Mouse (Mus musculus): ENCODE results near the gene Nps. TPM values are rescaled to one million over a fixed set of nuclear protein-coding genes. Genes with fewer than 3 reads are reported as not detected.

Gene Nps
- polyA plus RNA-seq, 1 experiment, result 0.21 TPM

DNA sequence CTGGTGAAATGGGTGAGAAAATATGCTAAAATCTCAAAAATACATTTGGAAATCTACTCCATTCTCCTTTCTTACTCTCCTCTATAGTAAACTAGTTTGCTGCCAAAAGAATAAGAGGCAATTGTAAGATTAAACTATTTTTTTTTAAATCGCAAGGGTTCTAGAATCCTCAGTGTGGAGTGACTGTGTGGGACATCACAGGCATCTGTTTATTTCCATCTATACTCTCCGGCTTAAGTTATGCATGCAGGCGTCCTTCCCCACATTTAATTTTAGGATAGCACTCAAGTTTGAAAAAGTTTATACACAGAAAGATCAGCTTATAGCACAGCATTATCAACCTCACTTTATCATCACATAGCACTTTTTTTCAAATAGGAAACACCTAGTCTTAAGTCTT, 24.7 kb downstream of the Nps start:
- no peak for TF ChIP-seq POLR2A (IDR thresholded peaks at IDR 0.05; ENCODE audit: borderline replicate concordance, insufficient read depth, low read length)
- no peak for TF ChIP-seq CTCF (IDR thresholded peaks at IDR 0.05; ENCODE audit: borderline replicate concordance, insufficient read depth, low read depth, low read length)
- WGBS, result 94% methylated on average over 3 of the region's 3 CpGs
- no peaks in the 10 kb centered on the region for H3K27me3 ChIP-seq (ENCODE audit: control insufficient read depth, insufficient read depth, low read length)
- no peaks in the 10 kb centered on the region for H3K4me1 ChIP-seq (ENCODE audit: control insufficient read depth, insufficient read depth, low read length)
- H3K27ac ChIP-seq (ENCODE audit: insufficient read depth, low read length), result no peak overlapping the region
- H3K4me3 ChIP-seq (replicated peaks; ENCODE audit: insufficient read depth, low read depth, low read length), result no peak overlapping the region
- DNase-seq, result no peak

GRCm38 (mm10) chr7:135289976-135290375, 31.5 kb downstream of the Nps start:
- TF ChIP-seq CTCF (IDR thresholded peaks at IDR 0.05; ENCODE audit: borderline replicate concordance, insufficient read depth, low read depth, low read length) (no peak), POLR2A (IDR thresholded peaks at IDR 0.05; ENCODE audit: borderline replicate concordance, insufficient read depth, low read length) (no peak)
- H3K27me3 ChIP-seq (ENCODE audit: control insufficient read depth, insufficient read depth, low read length), result no peaks in the 10 kb centered on the region; the same call in 1 of the 2 replicates
- 93% methylated on average over 3 of the region's 3 CpGs for WGBS

GRCm38 (mm10) chr7:135291646-135292236, 33.2 kb downstream of the Nps start:
- TF ChIP-seq CTCF (IDR thresholded peaks at IDR 0.05; ENCODE audit: borderline replicate concordance, insufficient read depth, low read depth, low read length) (no peak), POLR2A (IDR thresholded peaks at IDR 0.05; ENCODE audit: borderline replicate concordance, insufficient read depth, low read length) (no peak)
- 71% methylated on average over 15 of the region's 15 CpGs for WGBS
- Histone ChIP-seq H3K4me1 (ENCODE audit: control insufficient read depth, insufficient read depth, low read length) (no peaks in the 10 kb centered on the region), H3K4me3 (replicated peaks; ENCODE audit: insufficient read depth, low read depth, low read length) (no peak overlapping the region), H3K27ac (ENCODE audit: insufficient read depth, low read length) (no peak overlapping the region), H3K27me3 (ENCODE audit: control insufficient read depth, insufficient read depth, low read length) (no peaks in the 10 kb centered on the region; the same call in 1 of the 2 replicates)
- peak in 1 of 2 experiments; percentile 2 for DNase-seq

More at GRCm38 (mm10) chr7:135289976-135290375, 31.5 kb downstream of the Nps start:
- Histone ChIP-seq H3K4me1 (ENCODE audit: control insufficient read depth, insufficient read depth, low read length) (no peaks in the 10 kb centered on the region), H3K4me3 (replicated peaks; ENCODE audit: insufficient read depth, low read depth, low read length) (no peak overlapping the region), H3K27ac (ENCODE audit: insufficient read depth, low read length) (no peak overlapping the region)
- no peak for DNase-seq

GRCm38 (mm10) chr7:135294498-135294897, 36.0 kb downstream of the Nps start:
- no peak overlapping the region for H3K27ac ChIP-seq (ENCODE audit: insufficient read depth, low read length)
- 91% methylated on average over 3 of the region's 3 CpGs for WGBS
- DNase-seq, result no peak
- H3K27me3 ChIP-seq (ENCODE audit: control insufficient read depth, insufficient read depth, low read length), result no peaks in the 10 kb centered on the region; the same call in 1 of the 2 replicates
- TF ChIP-seq POLR2A (IDR thresholded peaks at IDR 0.05; ENCODE audit: borderline replicate concordance, insufficient read depth, low read length), result no peak
- TF ChIP-seq CTCF (IDR thresholded peaks at IDR 0.05; ENCODE audit: borderline replicate concordance, insufficient read depth, low read depth, low read length), result no peak
- H3K4me1 ChIP-seq (ENCODE audit: control insufficient read depth, insufficient read depth, low read length), result no peaks in the 10 kb centered on the region
- no peak overlapping the region for H3K4me3 ChIP-seq (replicated peaks; ENCODE audit: insufficient read depth, low read depth, low read length)

DNA sequence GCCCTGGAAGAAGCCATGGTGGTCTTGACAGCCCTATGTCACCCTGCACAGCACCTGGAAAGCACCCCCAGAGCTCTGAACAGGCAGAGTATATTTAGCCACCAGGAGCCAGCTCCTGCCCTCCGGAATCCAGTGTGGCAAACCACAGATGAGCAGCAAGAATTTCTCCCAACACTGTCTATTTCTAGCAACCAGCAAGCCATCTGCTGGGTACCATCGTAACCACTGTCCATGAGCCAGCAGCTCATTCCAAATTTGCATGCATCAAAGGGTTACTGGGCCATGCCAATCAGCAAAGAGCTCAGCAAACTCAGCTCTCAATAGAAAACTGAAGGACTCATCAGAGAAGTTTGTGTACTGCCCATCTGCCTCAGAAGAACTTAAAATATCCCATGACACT, 46.0 kb downstream of the Nps start:
- WGBS, result 20% methylated on average over 2 of the region's 2 CpGs
- TF ChIP-seq POLR2A (IDR thresholded peaks at IDR 0.05; ENCODE audit: borderline replicate concordance, insufficient read depth, low read length), result no peak
- TF ChIP-seq CTCF (IDR thresholded peaks at IDR 0.05; ENCODE audit: borderline replicate concordance, insufficient read depth, low read depth, low read length), result no peak
- no peak for DNase-seq
- Histone ChIP-seq H3K4me1 (ENCODE audit: control insufficient read depth, insufficient read depth, low read length) (peaks cover 2% of the 10 kb centered on the region; the same call in 1 of the 2 replicates), H3K27ac (ENCODE audit: insufficient read depth, low read length) (no peak overlapping the region), H3K4me3 (replicated peaks; ENCODE audit: insufficient read depth, low read depth, low read length) (no peak overlapping the region), H3K27me3 (ENCODE audit: control insufficient read depth, insufficient read depth, low read length) (no peaks in the 10 kb centered on the region)

Other genes starting within 250 kb of the Nps start
- not detected in 2 replicates for gene Foxi2, start 151.6 kb downstream of the Nps start, polyA plus RNA-seq (2012; rRNA removed)